Mouse (Mus musculus) hindbrain, embryonic 14.5 days (tissue): Measurements from ENCODE around the gene Uroc1. TPM values are rescaled to one million over a fixed set of nuclear protein-coding genes. Genes with fewer than 3 reads are reported as not detected.

Experiments used
- ATAC-seq: fragments of 200-750 bp; cut with Nextera tagmentation; 2 replicates; pipeline ENCODE4 v1.8.0; 2017; ENCODE audit warnings: moderate number of reproducible peaks, mild to moderate bottlenecking, moderate TSS enrichment, moderate library complexity; ENCODE audit not compliant: low FRiP score
- DNase-seq: peaks from one replicate; pipeline ENCODE4 v3.0.0-alpha.2; 2015; ENCODE audit warnings: low spot score
- H3K27ac ChIP-seq: fragments of 300-500 bp; sonication (generic); 2 replicates; pipeline ENCODE4 v1.5.1; 2014; ENCODE audit warnings: mild to moderate bottlenecking, moderate library complexity
- H3K27me3 ChIP-seq: fragments of 300-500 bp; sonication (generic); 2 replicates; pipeline ENCODE4 v1.6.1; 2014; ENCODE audit warnings: mild to moderate bottlenecking, low read length, mixed read lengths; ENCODE audit not compliant: control insufficient read depth, insufficient read depth
- H3K36me3 ChIP-seq: fragments of 300-500 bp; sonication (generic); replicated peaks from 2 replicates; pipeline ENCODE4 v1.6.1; 2014; ENCODE audit not compliant: control insufficient read depth, insufficient read depth
- H3K4me1 ChIP-seq: fragments of 300-500 bp; sonication (generic); replicated peaks from 2 replicates; pipeline ENCODE4 v1.6.1; 2014; ENCODE audit warnings: antibody characterized with exemption, low read length, mixed read lengths; ENCODE audit not compliant: control insufficient read depth, insufficient read depth
- H3K4me2 ChIP-seq: fragments of 300-500 bp; sonication (generic); replicated peaks from 2 replicates; pipeline ENCODE4 v1.6.1; 2014; ENCODE audit warnings: mild to moderate bottlenecking, moderate library complexity
- H3K4me3 ChIP-seq: fragments of 300-500 bp; sonication (generic); replicated peaks from 2 replicates; pipeline ENCODE4 v1.5.1; 2014; ENCODE audit warnings: mild to moderate bottlenecking, low read length
- H3K9ac ChIP-seq: fragments of 300-500 bp; sonication (generic); 2 replicates; pipeline ENCODE4 v1.6.1; 2014
- H3K9me3 ChIP-seq: fragments of 300-500 bp; sonication (generic); 2 replicates; pipeline ENCODE4 v1.6.1; 2016; ENCODE audit warnings: low read length; ENCODE audit not compliant: control insufficient read depth
- WGBS: fragments of 180-500 bp; shearing (Covaris S2); extraction: QIAGEN DNeasy Blood & Tissue Kit; methylation state at CpG from one replicate; pipeline ENCODE4 v1.1.7; 2014; 5-methylcytosine and 5-hydroxymethylcytosine counted together
- polyA plus RNA-seq: library from polyadenylated mRNA; unstranded; fragments of >200 nt; fragmentation: Nextera tagmentation; extraction: Ambion mirVana; gene quantifications from 2 replicates; pipeline ENCODE4 v1.2.1, GENCODE M21; 2014

Uroc1 gene
- polyA plus RNA-seq, 1 experiment from 2014 or later, result not detected

DNA sequence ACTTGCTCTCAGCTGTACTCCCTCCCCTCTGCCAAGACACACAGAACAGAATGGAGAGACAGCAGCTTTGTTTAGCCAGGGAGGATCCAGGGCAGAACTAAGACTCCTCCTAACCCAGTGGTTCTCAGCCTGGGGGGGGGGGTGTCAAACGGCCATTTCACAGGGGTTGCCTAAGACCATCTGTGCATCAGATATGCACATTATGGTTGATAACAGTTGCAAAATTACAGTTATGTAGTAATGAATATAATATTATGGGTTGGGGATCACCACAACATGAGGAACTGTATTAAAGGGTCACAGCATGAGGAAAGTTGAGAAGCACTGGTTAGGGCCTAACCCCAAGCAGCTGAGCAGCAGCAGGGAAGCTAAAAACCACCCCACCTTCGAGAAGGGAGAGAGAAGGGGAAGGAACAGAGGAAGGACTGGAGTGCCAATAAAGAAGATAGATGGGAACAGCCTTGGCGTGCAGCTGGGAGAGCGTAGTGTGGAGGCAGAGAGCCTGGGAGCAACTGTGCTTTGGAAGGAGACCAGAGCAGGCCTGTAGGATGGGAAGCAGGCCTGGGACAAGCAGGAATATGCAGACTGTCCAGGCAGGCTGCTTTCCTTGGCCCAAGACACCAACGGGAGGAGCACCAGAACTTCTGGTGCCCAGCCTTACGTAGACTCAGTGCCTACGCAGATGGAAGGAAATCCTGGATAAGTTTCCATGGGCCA lies 13.5 kb upstream of the Uroc1 start:
- Histone ChIP-seq H3K9me3 (no peaks in the 10 kb centered on the region), H3K4me1 (0 out of 2 replicates have a peak, but pooled peaks cover under 1% of the 10 kb centered on the region), H3K27me3 (no peaks in the 10 kb centered on the region), H3K4me3 (no peak overlapping the region), H3K4me2 (no peak overlapping the region), H3K27ac (no peak overlapping the region), H3K9ac (no peak overlapping the region), H3K36me3 (no peaks in the 10 kb centered on the region)
- 80% methylated on average over 7 of the region's 7 CpGs for WGBS
- ATAC-seq (no peak), DNase-seq (no peak)

DNA sequence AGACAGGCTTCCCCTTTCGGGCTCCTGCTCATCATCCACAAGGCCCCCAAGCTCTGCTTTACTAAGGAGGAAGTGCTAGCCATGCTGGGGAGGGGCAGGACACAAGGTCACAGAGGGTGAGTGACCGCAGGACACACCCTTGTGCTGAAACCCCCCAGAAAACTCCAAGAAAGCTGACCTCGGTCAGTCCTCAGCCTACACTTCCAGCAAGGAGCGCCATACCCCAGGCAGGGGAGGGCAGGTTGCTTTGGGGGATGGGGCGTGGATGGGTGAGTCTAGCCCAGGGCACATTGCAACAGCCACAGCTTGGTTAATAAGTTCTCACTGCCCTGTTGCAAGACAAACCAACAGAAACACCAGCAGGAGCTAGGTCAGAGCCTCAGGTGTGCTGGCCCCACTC lies 12.7 kb upstream of the Uroc1 start:
- Histone ChIP-seq H3K4me1 (0 out of 2 replicates have a peak, but pooled peaks cover 5% of the 10 kb centered on the region), H3K27me3 (0 out of 2 replicates have a peak, but pooled peaks cover 5% of the 10 kb centered on the region), H3K36me3 (no peaks in the 10 kb centered on the region), H3K9me3 (no peaks in the 10 kb centered on the region), H3K4me2 (no peak overlapping the region), H3K4me3 (no peak overlapping the region), H3K27ac (no peak overlapping the region), H3K9ac (no peak overlapping the region)
- ATAC-seq (no peak), DNase-seq (no peak)
- 83% methylated on average over 5 of the region's 5 CpGs for WGBS

DNA sequence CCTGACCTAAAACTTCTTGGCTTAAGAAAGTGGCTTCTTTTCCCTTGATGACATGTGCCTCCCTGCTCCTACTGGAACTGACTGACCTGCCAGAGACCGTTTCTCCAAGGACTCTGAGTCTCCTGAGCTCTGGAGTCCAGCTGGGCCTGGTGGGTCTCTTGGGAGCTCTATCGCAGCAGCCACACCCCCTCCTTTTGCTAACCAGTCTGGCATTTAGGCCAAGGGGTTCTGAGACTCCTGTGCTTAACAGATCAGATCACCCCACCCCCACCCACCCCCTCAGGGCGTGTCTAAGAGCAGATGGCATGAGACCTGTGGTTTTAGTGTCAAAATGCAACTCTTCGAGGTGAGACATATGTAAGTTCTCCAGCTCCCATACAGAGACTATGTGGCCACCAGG lies 11.3 kb upstream of the Uroc1 start:
- Histone ChIP-seq H3K27ac (no peak overlapping the region), H3K27me3 (0 out of 2 replicates have a peak, but pooled peaks cover 11% of the 10 kb centered on the region), H3K4me2 (no peak overlapping the region), H3K36me3 (no peaks in the 10 kb centered on the region), H3K9me3 (no peaks in the 10 kb centered on the region), H3K4me1 (0 out of 2 replicates have a peak, but pooled peaks cover 5% of the 10 kb centered on the region), H3K4me3 (no peak overlapping the region), H3K9ac (no peak overlapping the region)
- DNase-seq, result no peak
- ATAC-seq, result no peak
- WGBS, result 45% methylated on average over 4 of the region's 4 CpGs

DNA sequence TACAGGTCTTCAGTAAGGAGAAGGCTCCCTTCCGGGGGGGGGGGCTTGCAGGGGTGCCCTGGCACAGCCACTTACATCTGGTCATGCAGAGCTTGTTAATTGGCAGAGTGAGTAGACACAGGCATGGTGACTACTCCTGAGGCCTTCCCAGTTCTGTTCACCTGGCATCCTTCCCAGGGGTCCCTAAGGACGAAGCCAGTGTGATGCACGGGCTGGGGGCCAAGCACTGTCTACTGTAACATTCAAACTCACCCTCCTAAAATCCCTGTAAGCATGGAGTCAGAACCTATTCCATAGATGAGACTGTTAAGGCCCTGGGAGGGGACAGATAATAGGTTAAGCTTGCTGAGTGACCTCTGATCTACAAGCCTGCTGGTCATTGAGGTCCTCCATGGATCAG lies 9.1 kb upstream of the Uroc1 start:
- Histone ChIP-seq H3K27me3 (0 out of 2 replicates have a peak, but pooled peaks cover 11% of the 10 kb centered on the region), H3K36me3 (no peaks in the 10 kb centered on the region), H3K4me1 (0 out of 2 replicates have a peak, but pooled peaks cover 5% of the 10 kb centered on the region), H3K9ac (no peak overlapping the region), H3K9me3 (no peaks in the 10 kb centered on the region), H3K4me2 (no peak overlapping the region), H3K27ac (no peak overlapping the region), H3K4me3 (no peak overlapping the region)
- no peak for DNase-seq
- WGBS, result 76% methylated on average over 3 of the region's 3 CpGs
- no peak for ATAC-seq

DNA sequence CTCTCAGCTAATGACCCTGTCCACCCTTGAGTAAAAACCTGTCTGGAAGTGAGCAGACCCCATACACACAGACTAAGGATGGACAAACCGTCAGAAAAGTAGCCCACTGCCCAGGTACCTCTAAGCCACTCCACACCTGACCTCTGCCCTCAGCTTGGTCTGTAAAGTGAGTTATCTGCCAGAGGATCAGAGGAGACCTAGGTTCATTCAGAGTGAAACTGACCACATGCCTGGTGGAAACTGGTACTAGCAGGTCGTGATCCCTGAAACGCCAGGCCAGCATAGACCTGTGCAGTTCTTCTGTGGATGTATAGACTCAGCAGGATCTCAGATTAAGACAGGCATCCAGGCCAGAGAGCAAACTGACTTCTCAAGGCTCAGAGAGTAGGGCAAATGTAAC lies 8.6 kb upstream of the Uroc1 start:
- DNase-seq (no peak), ATAC-seq (no peak)
- H3K4me1 ChIP-seq, result 0 out of 2 replicates have a peak, but pooled peaks cover 5% of the 10 kb centered on the region

DNA sequence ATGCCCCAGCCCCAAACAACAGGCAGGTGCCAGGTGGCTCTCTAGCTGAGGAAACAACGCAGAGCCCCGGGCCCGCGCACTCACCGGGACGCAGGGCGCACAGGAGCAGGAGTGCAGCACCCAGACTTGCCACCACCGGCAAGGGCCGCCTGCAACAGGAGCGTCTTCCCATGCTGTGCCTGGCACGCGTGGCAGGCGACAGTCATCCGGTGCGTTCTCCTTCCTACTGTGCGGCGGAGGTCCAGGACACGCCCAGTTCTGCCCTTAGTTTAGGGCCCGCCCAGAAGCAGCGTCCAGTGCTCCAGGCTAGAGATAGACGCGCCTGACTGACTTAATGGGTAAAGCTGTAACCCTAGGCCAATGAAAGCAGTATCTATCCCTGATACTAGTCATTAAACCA lies 8.1 kb upstream of the Uroc1 start, which contains the start of gene Chst13:
Chst13 (minus strand) TSS at position 195 of the 400 bp plus-strand sequence.
- H3K4me3 ChIP-seq, result no peak within 1 kb of the TSS
- 0 out of 2 replicates have a peak, but pooled peaks cover 5% of the 10 kb centered on the region for H3K4me1 ChIP-seq
- H3K9me3 ChIP-seq, result no peaks in the 10 kb centered on the region
- DNase-seq (no peak), ATAC-seq (no peak)
- H3K36me3 ChIP-seq, result no peaks in the 10 kb centered on the region
- no peak within 1 kb of the TSS for H3K27ac ChIP-seq
- 0 out of 2 replicates have a peak, but pooled peaks cover 11% of the 10 kb centered on the region for H3K27me3 ChIP-seq
- no peak within 1 kb of the TSS for H3K9ac ChIP-seq
- 4% methylated on average over 22 of the region's 22 CpGs for WGBS
- peak within 1 kb of the TSS; percentile 39 for H3K4me2 ChIP-seq

More for the DNA sequence above, 8.6 kb upstream of the Uroc1 start:
- H3K27me3 ChIP-seq, result 0 out of 2 replicates have a peak, but pooled peaks cover 11% of the 10 kb centered on the region
- no peaks in the 10 kb centered on the region for H3K9me3 ChIP-seq
- H3K36me3 ChIP-seq, result no peaks in the 10 kb centered on the region
- H3K4me3 ChIP-seq, result no peak overlapping the region
- H3K4me2 ChIP-seq, result peak overlapping the region; percentile 39; the same call in 1 of the 2 replicates
- no peak overlapping the region for H3K9ac ChIP-seq
- no peak overlapping the region for H3K27ac ChIP-seq
- 73% methylated on average over 3 of the region's 3 CpGs for WGBS

DNA sequence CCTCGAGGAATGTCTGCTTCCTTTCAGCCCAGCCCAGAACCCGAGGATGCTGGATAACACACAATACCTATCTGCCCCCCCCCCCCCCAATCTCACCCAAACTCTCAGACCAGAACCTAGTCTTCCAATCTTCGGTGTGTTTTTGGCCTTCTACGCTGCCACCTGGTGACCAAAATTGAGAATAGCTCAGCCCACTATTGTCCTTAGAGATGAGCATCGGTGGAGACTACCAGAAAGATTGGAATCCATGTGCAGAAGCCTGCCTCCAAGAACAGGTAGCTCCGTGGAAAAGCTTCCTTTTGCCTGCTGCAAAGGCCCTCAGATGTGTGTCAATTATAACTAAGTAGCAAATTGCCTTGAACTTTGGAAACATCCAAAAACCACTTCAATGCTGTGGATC lies 5.4 kb upstream of the Uroc1 start:
- DNase-seq (peak; percentile 60), ATAC-seq (no peak)
- H3K36me3 ChIP-seq, result no peaks in the 10 kb centered on the region
- H3K4me2 ChIP-seq, result no peak overlapping the region
- WGBS, result 26% methylated on average over 6 of the region's 6 CpGs
- H3K27me3 ChIP-seq, result 0 out of 2 replicates have a peak, but pooled peaks cover 11% of the 10 kb centered on the region
- H3K27ac ChIP-seq, result no peak overlapping the region
- H3K4me3 ChIP-seq, result no peak overlapping the region
- H3K9ac ChIP-seq, result no peak overlapping the region
- H3K4me1 ChIP-seq, result 0 out of 2 replicates have a peak, but pooled peaks cover 5% of the 10 kb centered on the region
- H3K9me3 ChIP-seq, result no peaks in the 10 kb centered on the region

DNA sequence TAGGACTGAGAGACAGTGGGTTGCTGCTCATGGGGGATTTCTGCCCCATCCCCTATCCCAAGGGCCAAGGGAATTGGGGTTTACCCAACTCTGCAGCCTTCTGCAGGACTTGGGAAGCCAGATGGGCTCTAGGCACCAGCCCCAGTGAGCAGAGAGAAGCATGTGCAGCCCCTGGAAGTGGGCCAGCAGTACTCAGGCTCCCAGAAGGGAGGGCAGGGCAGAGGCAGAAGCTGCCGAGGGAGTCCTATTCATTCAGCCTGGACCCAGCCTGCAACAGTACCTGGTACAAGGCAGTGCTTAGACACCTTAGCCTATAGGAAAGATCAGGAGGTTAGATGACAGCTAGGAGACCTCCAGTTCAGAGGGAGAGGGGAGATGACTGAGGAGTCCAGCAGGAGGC lies 3.1 kb upstream of the Uroc1 start:
- H3K27me3 ChIP-seq, result 0 out of 2 replicates have a peak, but pooled peaks cover 11% of the 10 kb centered on the region
- 0 out of 2 replicates have a peak, but pooled peaks cover 1% of the 10 kb centered on the region for H3K4me1 ChIP-seq
- ATAC-seq, result peak; percentile 54; the same call in 1 of the 2 replicates
- H3K9me3 ChIP-seq, result no peaks in the 10 kb centered on the region
- H3K9ac ChIP-seq, result no peak overlapping the region
- no peak overlapping the region for H3K4me3 ChIP-seq
- WGBS, result 32% methylated on average over 1 of the region's 1 CpGs
- peak; percentile 38 for DNase-seq
- no peak overlapping the region for H3K27ac ChIP-seq
- H3K36me3 ChIP-seq, result no peaks in the 10 kb centered on the region
- H3K4me2 ChIP-seq, result no peak overlapping the region

DNA sequence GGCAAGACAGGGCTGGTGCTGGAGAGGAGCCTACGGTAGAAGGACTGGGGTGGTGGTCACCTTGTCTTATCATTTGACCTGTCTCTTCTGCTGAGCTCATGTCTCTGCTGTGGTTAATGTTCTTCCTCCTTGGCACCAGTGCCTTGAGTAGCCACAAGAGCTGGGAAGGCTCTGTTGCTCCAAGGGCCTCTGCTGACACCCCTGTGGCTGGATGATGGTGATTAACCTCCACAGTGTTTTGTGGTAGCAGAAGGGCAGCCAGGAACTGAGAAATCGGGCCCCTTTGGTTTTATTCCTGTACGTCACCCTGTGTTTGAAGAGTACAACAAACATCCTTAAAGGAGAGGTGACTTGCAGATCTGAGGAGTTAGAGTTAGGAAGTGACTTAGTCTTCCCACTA lies 1.2 kb downstream of the Uroc1 start:
- no peak for DNase-seq
- Histone ChIP-seq H3K4me1 (no peaks in the 10 kb centered on the region), H3K4me3 (no peak overlapping the region), H3K4me2 (no peak overlapping the region), H3K27me3 (no peaks in the 10 kb centered on the region), H3K9ac (no peak overlapping the region), H3K27ac (no peak overlapping the region), H3K9me3 (no peaks in the 10 kb centered on the region), H3K36me3 (no peaks in the 10 kb centered on the region)
- 90% methylated on average over 3 of the region's 3 CpGs for WGBS
- no peak for ATAC-seq
